Mouse (Mus musculus) heart, embryonic 16.5 days (tissue): ENCODE data around the gene Bbof1. TPM values are rescaled to one million over a fixed set of nuclear protein-coding genes. Genes with fewer than 3 reads are reported as not detected.
A peak's percentile ranks its signal among the peaks of the same experiment; 100 is the strongest.

Experiments used
- ATAC-seq: fragments of 200-750 bp; cut with Nextera tagmentation; replicated peaks from 2 replicates; pipeline ENCODE4 v1.8.0; 2017; ENCODE audit warnings: moderate number of reproducible peaks; ENCODE audit not compliant: insufficient read depth, low FRiP score; ENCODE audit errors: extremely low read depth
- H3K27ac ChIP-seq: fragments of 300-500 bp; sonication (generic); 2 replicates; pipeline ENCODE4 v1.5.1; 2014; ENCODE audit warnings: mild to moderate bottlenecking, low read length, control low read depth, moderate library complexity
- H3K27me3 ChIP-seq: fragments of 300-500 bp; sonication (generic); 2 replicates; pipeline ENCODE4 v1.6.1; 2014; ENCODE audit warnings: low read length, mixed read lengths; ENCODE audit not compliant: control insufficient read depth, insufficient read depth
- H3K36me3 ChIP-seq: fragments of 300-500 bp; sonication (generic); 2 replicates; pipeline ENCODE4 v1.6.1; 2014; ENCODE audit not compliant: control insufficient read depth, insufficient read depth
- H3K4me1 ChIP-seq: fragments of 300-500 bp; sonication (generic); 2 replicates; pipeline ENCODE4 v1.6.1; 2014; ENCODE audit warnings: low read length, mixed read lengths; ENCODE audit not compliant: control insufficient read depth, insufficient read depth
- H3K4me2 ChIP-seq: fragments of 300-500 bp; sonication (generic); 2 replicates; pipeline ENCODE4 v1.6.1; 2014; ENCODE audit warnings: low read depth, mild to moderate bottlenecking, control low read depth, low read length
- H3K4me3 ChIP-seq: fragments of 300-500 bp; sonication (generic); 2 replicates; pipeline ENCODE4 v1.5.1; 2014; ENCODE audit warnings: mild to moderate bottlenecking, control low read depth, low read length
- H3K9ac ChIP-seq: fragments of 300-500 bp; sonication (generic); 2 replicates; pipeline ENCODE4 v1.6.1; 2014; ENCODE audit warnings: low read length, control low read depth
- H3K9me3 ChIP-seq: fragments of 300-500 bp; sonication (generic); replicated peaks from 2 replicates; pipeline ENCODE4 v1.6.1; 2016; ENCODE audit warnings: low read length; ENCODE audit not compliant: control insufficient read depth
- WGBS: fragments of 180-500 bp; shearing (Covaris S2); extraction: QIAGEN DNeasy Blood & Tissue Kit; methylation state at CpG from one replicate; pipeline ENCODE4 v1.1.7; 2014; 5-methylcytosine and 5-hydroxymethylcytosine counted together
- polyA plus RNA-seq: library from polyadenylated mRNA; unstranded; fragments of >200 nt; fragmentation: Nextera tagmentation; extraction: Ambion mirVana; gene quantifications from 2 replicates; pipeline ENCODE4 v1.2.1, GENCODE M21; 2015

Bbof1 gene
- polyA plus RNA-seq, 1 experiment from 2014 or later = 2.6 TPM

- no peaks in the 10 kb centered on the region for H3K27me3 ChIP-seq
- H3K27ac ChIP-seq = no peak overlapping the region
- H3K4me2 ChIP-seq = no peak overlapping the region
- 0 out of 2 replicates have a peak, but pooled peaks cover 8% of the 10 kb centered on the region for H3K36me3 ChIP-seq
- no peaks in the 10 kb centered on the region; the same call in 1 of the 2 replicates for H3K4me1 ChIP-seq
- H3K9ac ChIP-seq = no peak overlapping the region
- ATAC-seq = no peak
- H3K4me3 ChIP-seq = no peak overlapping the region
- H3K9me3 ChIP-seq = no peaks in the 10 kb centered on the region
Measured at GRCm38 (mm10) chr12:84397685-84398084, 11.2 kb upstream of the Bbof1 start.

GRCm38 (mm10) chr12:84398629-84399028 lies 10.2 kb upstream of the Bbof1 start:
- Histone ChIP-seq H3K9me3 (no peaks in the 10 kb centered on the region), H3K9ac (no peak overlapping the region), H3K27ac (no peak overlapping the region), H3K4me3 (no peak overlapping the region), H3K4me2 (no peak overlapping the region), H3K27me3 (no peaks in the 10 kb centered on the region), H3K36me3 (0 out of 2 replicates have a peak, but pooled peaks cover 2% of the 10 kb centered on the region), H3K4me1 (peaks cover 4% of the 10 kb centered on the region; the same call in 1 of the 2 replicates)
- WGBS = 84% methylated on average over 5 of the region's 5 CpGs
- no peak for ATAC-seq

GRCm38 (mm10) chr12:84399135-84399534 lies 9.7 kb upstream of the Bbof1 start:
- H3K4me2 ChIP-seq = no peak overlapping the region
- H3K9ac ChIP-seq = no peak overlapping the region
- 77% methylated on average over 9 of the region's 9 CpGs for WGBS
- 0 out of 2 replicates have a peak, but pooled peaks cover 2% of the 10 kb centered on the region for H3K36me3 ChIP-seq
- no peak overlapping the region for H3K4me3 ChIP-seq
- no peaks in the 10 kb centered on the region for H3K27me3 ChIP-seq
- peaks cover 4% of the 10 kb centered on the region; the same call in 1 of the 2 replicates for H3K4me1 ChIP-seq
- H3K9me3 ChIP-seq = no peaks in the 10 kb centered on the region
- no peak overlapping the region for H3K27ac ChIP-seq
- no peak for ATAC-seq

- ATAC-seq = no peak
- WGBS = 68% methylated on average over 9 of the region's 9 CpGs
- no peaks in the 10 kb centered on the region for H3K9me3 ChIP-seq
- no peak overlapping the region for H3K4me3 ChIP-seq
- H3K4me1 ChIP-seq = peaks cover 4% of the 10 kb centered on the region; the same call in 1 of the 2 replicates
- no peaks in the 10 kb centered on the region for H3K27me3 ChIP-seq
- no peaks in the 10 kb centered on the region for H3K36me3 ChIP-seq
- no peak overlapping the region for H3K4me2 ChIP-seq
- H3K9ac ChIP-seq = no peak overlapping the region
- no peak overlapping the region for H3K27ac ChIP-seq
Measured at GRCm38 (mm10) chr12:84399663-84400062, 9.2 kb upstream of the Bbof1 start.

- no peak for ATAC-seq
- 66% methylated on average over 3 of the region's 3 CpGs for WGBS
- H3K9me3 ChIP-seq = no peaks in the 10 kb centered on the region
- H3K4me2 ChIP-seq = no peak overlapping the region
- no peak overlapping the region for H3K27ac ChIP-seq
- H3K4me3 ChIP-seq = no peak overlapping the region
- peaks cover 4% of the 10 kb centered on the region; the same call in 1 of the 2 replicates for H3K4me1 ChIP-seq
- H3K27me3 ChIP-seq = no peaks in the 10 kb centered on the region
- H3K9ac ChIP-seq = no peak overlapping the region
- no peaks in the 10 kb centered on the region for H3K36me3 ChIP-seq
Measured at GRCm38 (mm10) chr12:84400068-84400467, 8.8 kb upstream of the Bbof1 start.

- no peak for ATAC-seq
- no peaks in the 10 kb centered on the region for H3K36me3 ChIP-seq
- no peaks in the 10 kb centered on the region for H3K9me3 ChIP-seq
- no peaks in the 10 kb centered on the region for H3K27me3 ChIP-seq
- no peak overlapping the region for H3K4me2 ChIP-seq
- 61% methylated on average over 3 of the region's 3 CpGs for WGBS
- H3K4me1 ChIP-seq = peaks cover 4% of the 10 kb centered on the region; the same call in 1 of the 2 replicates
- no peak overlapping the region for H3K9ac ChIP-seq
- H3K27ac ChIP-seq = no peak overlapping the region
- no peak overlapping the region for H3K4me3 ChIP-seq
Measured at GRCm38 (mm10) chr12:84400653-84401052, 8.2 kb upstream of the Bbof1 start.

DNA sequence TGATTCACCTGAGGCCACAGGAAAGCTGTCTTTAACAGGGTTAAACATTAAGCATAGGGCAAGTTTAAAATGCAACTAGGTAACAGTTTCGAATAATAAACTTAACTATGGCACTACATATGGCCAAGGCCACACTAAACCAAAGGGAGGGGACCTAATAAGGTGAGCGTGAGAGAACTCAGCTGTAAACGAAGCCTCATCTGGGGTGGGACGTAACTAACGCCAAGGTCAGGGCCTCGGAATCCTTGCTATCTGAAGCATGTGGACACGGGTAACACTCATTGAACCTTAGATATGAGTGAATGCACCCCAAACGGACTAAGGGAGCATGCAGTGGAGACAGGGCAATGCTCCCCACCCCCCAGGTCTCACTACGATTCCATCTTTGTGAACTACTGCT lies 5.9 kb upstream of the Bbof1 start:
- H3K4me1 ChIP-seq = peaks cover 4% of the 10 kb centered on the region
- H3K4me2 ChIP-seq = no peak overlapping the region
- no peaks in the 10 kb centered on the region for H3K27me3 ChIP-seq
- WGBS = 44% methylated on average over 9 of the region's 9 CpGs
- 0 out of 2 replicates have a peak overlapping the region, but pooled peaks have one; percentile 14 for H3K27ac ChIP-seq
- H3K36me3 ChIP-seq = no peaks in the 10 kb centered on the region
- H3K9me3 ChIP-seq = no peaks in the 10 kb centered on the region
- no peak for ATAC-seq
- H3K9ac ChIP-seq = no peak overlapping the region
- no peak overlapping the region for H3K4me3 ChIP-seq

DNA sequence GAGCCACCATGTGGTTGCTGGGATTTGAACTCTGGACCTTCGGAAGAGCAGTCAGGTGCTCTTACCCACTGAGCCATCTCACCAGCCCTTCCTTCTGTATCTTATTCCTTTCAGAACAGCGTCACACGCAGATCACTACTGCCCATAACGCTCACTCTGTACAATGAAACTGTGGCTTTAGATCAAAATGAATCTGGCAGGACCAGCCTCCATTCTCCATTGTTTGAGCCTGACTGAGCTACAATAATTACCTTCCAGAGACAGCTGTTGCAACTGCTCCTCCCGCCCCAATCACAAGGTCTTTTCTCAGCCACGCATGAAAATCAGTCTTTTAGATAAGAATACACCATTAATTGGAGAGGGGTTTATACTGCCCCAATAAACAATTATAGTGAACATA lies 4.3 kb upstream of the Bbof1 start:
- Histone ChIP-seq H3K9ac (no peak overlapping the region), H3K36me3 (no peaks in the 10 kb centered on the region), H3K4me1 (peaks cover 8% of the 10 kb centered on the region), H3K4me2 (no peak overlapping the region), H3K4me3 (no peak overlapping the region), H3K27ac (no peak overlapping the region), H3K9me3 (no peaks in the 10 kb centered on the region), H3K27me3 (no peaks in the 10 kb centered on the region)
- ATAC-seq = no peak
- WGBS = 92% methylated on average over 6 of the region's 6 CpGs

- H3K4me2 ChIP-seq = no peak overlapping the region
- H3K36me3 ChIP-seq = no peaks in the 10 kb centered on the region
- no peak overlapping the region for H3K9ac ChIP-seq
- no peak overlapping the region for H3K4me3 ChIP-seq
- no peak for ATAC-seq
- H3K4me1 ChIP-seq = peaks cover 10% of the 10 kb centered on the region
- WGBS = 64% methylated on average over 4 of the region's 4 CpGs
- H3K27ac ChIP-seq = no peak overlapping the region
- H3K9me3 ChIP-seq = no peaks in the 10 kb centered on the region
- no peaks in the 10 kb centered on the region for H3K27me3 ChIP-seq
Measured at GRCm38 (mm10) chr12:84407259-84407658, 1.6 kb upstream of the Bbof1 start.
